Mouse (Mus musculus) liver, adult 2 months (tissue): Measurements from ENCODE around the gene Klhl29. TPM values are rescaled to one million over a fixed set of nuclear protein-coding genes. Genes with fewer than 3 reads are reported as not detected.
A peak's percentile ranks its signal among the peaks of the same experiment; 100 is the strongest.

Source experiments
- DNase-seq: peaks from one replicate; pipeline ENCODE4 v3.0.0-alpha.2; 2011; ENCODE audit warnings: low read depth, low spot score; ENCODE audit errors: extremely low read depth
- H3K27ac ChIP-seq: fragments of 200-500 bp; replicated peaks from 2 replicates; pipeline ENCODE4 v1.5.1; 2012; ENCODE audit warnings: low read depth, mild to moderate bottlenecking, control low read depth, inconsistent platforms, low read length; ENCODE audit not compliant: insufficient read depth
- H3K27me3 ChIP-seq: fragments of 200-500 bp; 2 replicates; pipeline ENCODE4 v1.6.1; 2012; ENCODE audit warnings: mild to moderate bottlenecking, moderate library complexity, low read length, inconsistent platforms; ENCODE audit not compliant: control insufficient read depth, insufficient read depth
- H3K36me3 ChIP-seq: fragments of 200-500 bp; 2 replicates; pipeline ENCODE4 v1.6.1; 2012; ENCODE audit warnings: low read length, inconsistent platforms; ENCODE audit not compliant: control insufficient read depth, insufficient read depth
- H3K4me1 ChIP-seq: fragments of 200-500 bp; 2 replicates; pipeline ENCODE4 v1.6.1; 2011; ENCODE audit warnings: low read length; ENCODE audit not compliant: control insufficient read depth, insufficient read depth
- H3K4me3 ChIP-seq: fragments of 200-500 bp; 2 replicates; pipeline ENCODE4 v1.5.1; 2011; ENCODE audit warnings: low read depth, mild to moderate bottlenecking, control low read depth, low read length, moderate library complexity; ENCODE audit not compliant: insufficient read depth
- H3K79me2 ChIP-seq: fragments of 200-500 bp; 2 replicates; pipeline ENCODE4 v1.6.1; 2012; ENCODE audit warnings: inconsistent platforms, mild to moderate bottlenecking, low read length, moderate library complexity; ENCODE audit not compliant: control insufficient read depth, insufficient read depth
- H3K9ac ChIP-seq: fragments of 200-500 bp; 2 replicates; pipeline ENCODE4 v1.6.1; 2012; ENCODE audit warnings: low read depth, mild to moderate bottlenecking, control low read depth, inconsistent platforms, low read length
- CTCF ChIP-seq: fragments of 200-500 bp; IDR thresholded peaks from 2 replicates; pipeline ENCODE4 v1.5.1; 2011; ENCODE audit warnings: low read depth, low read length, control low read depth
- POLR2A ChIP-seq: fragments of 200-500 bp; IDR thresholded peaks from 2 replicates; pipeline ENCODE4 v1.6.1; 2011; ENCODE audit warnings: low read length, control low read depth; ENCODE audit not compliant: insufficient read depth; ENCODE audit errors: extremely low read depth
- WGBS: fragments of 180-500 bp; shearing (Covaris S2); methylation state at CpG from one replicate; pipeline ENCODE4 v1.1.7; 2018; 5-methylcytosine and 5-hydroxymethylcytosine counted together
- polyA plus RNA-seq: library from polyadenylated mRNA; depleted of rRNA; stranded (reverse); fragments of >200 nt; gene quantifications from 2 replicates; pipeline ENCODE4 v1.2.3, GENCODE M21; 2012
- total RNA-seq: library from RNA; depleted of rRNA; stranded (reverse); fragments of >200 nt; gene quantifications from 2 replicates; pipeline ENCODE4 v1.2.3, GENCODE M21; 2014

Gene Klhl29
- total and polyA plus RNA-seq, 2 experiments: under 0.01 to 0.10 TPM

DNA sequence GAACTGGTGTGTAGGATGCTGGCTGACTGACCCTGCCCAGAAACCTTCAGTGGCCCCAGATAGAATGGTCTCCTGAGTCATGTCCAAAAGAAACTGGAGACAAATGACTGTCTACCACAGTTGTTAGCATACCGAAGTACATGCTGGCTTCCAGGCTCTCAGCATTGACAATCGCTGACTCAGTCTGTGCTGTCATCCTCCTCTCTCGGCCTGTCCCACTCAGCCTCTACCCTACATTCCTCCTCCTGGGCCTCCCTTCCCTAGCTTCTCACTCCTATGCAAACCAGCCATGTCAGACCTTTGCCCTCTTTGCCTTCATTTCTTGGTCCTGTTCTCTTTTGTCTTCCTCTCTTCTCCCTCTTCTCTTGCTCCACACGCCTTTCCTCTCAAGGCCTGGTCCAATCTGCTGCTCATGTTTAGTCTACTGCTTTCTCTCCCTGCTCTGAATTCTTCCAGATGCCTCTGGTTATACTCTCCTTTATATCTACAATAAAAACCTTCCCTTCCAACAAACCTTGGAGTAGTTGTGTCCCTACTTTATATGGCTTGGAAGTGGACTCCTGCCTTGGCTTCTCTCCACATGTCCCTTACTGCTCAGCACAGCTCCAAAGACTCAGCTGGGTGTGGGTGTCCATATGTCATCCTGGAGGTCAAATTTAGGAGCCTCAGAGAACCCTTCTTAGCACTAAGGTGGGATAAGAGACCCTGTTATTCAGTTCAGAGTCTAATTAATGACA, 121.1 kb downstream of the Klhl29 start:
- H3K4me3 ChIP-seq: no peak overlapping the region
- no peak overlapping the region for H3K27ac ChIP-seq
- 84% methylated on average over 4 of the region's 4 CpGs for WGBS
- no peaks in the 10 kb centered on the region for H3K36me3 ChIP-seq
- no peaks in the 10 kb centered on the region for H3K27me3 ChIP-seq
- DNase-seq: no peak
- H3K4me1 ChIP-seq: no peaks in the 10 kb centered on the region
- no peak overlapping the region for H3K9ac ChIP-seq
- TF ChIP-seq POLR2A: no peak
- no peak for TF ChIP-seq CTCF
- H3K79me2 ChIP-seq: no peaks in the 10 kb centered on the region

DNA sequence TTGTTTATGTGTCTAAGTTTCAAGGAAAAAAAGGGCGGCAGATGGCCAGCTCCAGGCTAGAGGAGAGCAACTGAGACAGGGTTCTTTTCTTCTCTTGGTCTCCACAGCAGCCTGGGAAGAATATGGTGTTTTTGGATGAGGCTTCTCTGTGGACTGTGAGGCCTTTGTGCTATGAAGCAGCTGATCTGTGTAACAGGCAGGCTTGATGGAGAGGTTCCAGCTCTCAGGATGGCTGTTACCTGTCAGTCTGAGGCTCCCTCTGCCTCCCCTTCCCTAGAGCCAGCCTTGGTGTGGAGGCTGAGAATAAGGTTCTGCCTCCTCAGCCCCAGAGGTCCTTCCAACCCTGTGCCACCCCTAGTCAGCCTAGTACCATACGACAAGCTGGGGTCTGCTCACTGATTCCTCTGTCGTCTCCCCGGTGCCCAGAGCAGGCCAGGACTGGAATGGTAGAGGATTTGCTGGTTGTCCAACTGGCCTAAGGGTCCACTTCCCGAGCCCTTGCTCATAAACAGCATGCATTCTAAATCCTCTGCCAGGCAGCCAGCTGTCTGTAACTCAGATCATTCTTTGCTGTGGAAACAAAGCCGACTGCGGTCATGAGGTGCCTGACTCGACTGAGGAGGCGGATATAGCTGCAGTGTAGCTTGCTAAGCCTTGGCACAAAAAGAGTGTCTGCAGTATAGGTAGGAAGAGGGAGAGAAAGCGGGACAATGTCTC, 122.0 kb downstream of the Klhl29 start:
- WGBS: 82% methylated on average over 10 of the region's 10 CpGs
- no peaks in the 10 kb centered on the region for H3K36me3 ChIP-seq
- no peak for DNase-seq
- no peaks in the 10 kb centered on the region for H3K27me3 ChIP-seq
- no peak for TF ChIP-seq POLR2A
- TF ChIP-seq CTCF: no peak
- no peak overlapping the region for H3K4me3 ChIP-seq
- H3K27ac ChIP-seq: no peak overlapping the region
- no peaks in the 10 kb centered on the region for H3K4me1 ChIP-seq
- no peak overlapping the region for H3K9ac ChIP-seq
- no peaks in the 10 kb centered on the region for H3K79me2 ChIP-seq

DNA sequence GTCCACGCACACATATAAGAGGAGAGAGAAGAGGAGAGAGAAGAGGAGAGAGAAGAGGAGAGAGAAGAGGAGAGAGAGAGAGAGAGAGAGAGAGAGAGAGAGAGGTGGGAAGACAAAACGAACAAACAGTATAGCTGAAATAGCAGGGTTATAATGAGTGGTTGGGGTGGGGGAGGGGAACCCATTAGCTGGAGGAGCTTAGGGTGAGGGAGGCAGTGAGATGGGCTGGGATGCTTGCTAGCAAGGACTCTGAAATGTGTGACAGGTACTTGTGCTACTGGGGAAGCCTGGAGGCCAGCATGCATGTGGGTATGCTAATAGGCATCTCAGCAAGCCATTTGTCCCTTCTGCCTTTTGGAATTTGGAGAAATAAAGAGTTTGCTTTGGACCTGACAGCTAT, 122.9 kb downstream of the Klhl29 start:
- Histone ChIP-seq H3K27me3 (no peaks in the 10 kb centered on the region), H3K4me3 (no peak overlapping the region), H3K36me3 (no peaks in the 10 kb centered on the region), H3K27ac (no peak overlapping the region), H3K4me1 (no peaks in the 10 kb centered on the region), H3K9ac (no peak overlapping the region), H3K79me2 (no peaks in the 10 kb centered on the region)
- TF ChIP-seq CTCF: no peak
- no peak for TF ChIP-seq POLR2A
- no peak for DNase-seq
- WGBS: 88% methylated on average over 2 of the region's 2 CpGs

DNA sequence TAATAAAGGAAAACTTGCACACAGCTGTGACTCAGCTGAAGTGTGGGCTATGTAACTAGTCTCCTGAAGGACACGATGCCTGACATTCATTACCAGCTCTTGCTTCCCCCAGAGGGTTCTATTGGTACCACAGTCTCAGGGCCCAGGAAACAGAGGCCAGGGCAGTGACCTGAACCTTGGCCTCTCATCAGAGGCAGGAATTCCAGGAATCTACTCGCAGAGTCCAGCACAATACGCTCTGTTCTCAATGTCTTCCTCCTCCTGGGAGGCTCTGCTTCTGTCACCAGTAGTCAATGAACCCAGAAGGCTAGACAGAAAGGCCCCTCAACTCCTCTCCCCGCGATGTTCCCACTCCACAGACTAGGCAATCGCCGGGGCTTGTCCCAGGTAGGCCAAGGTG, 125.4 kb downstream of the Klhl29 start:
- Histone ChIP-seq H3K27me3 (no peaks in the 10 kb centered on the region), H3K4me1 (no peaks in the 10 kb centered on the region), H3K4me3 (no peak overlapping the region), H3K79me2 (no peaks in the 10 kb centered on the region), H3K27ac (no peak overlapping the region), H3K36me3 (no peaks in the 10 kb centered on the region), H3K9ac (no peak overlapping the region)
- no peak for TF ChIP-seq CTCF
- no peak for TF ChIP-seq POLR2A
- peak; percentile 24 for DNase-seq
- 48% methylated on average over 7 of the region's 7 CpGs for WGBS

DNA sequence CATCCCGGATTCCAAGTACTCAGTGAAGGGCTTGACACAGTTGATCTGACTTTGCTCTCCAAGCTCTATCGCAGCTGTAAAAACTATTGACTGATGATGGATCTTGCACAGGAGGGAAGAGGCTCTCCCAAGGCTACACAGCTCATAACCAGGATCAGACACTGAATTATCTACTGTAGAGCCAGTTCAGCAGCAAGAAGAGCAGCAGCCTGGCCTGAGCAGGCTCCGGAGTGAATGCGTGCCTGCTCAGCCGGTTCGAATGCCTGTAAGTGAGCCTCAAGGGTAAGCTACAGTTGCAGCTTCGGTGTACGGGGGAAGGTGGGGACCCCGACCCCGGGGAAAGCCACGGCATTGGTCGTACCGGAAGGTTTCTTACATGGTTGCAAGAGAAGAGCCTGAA, 126.4 kb downstream of the Klhl29 start:
- H3K27ac ChIP-seq: no peak overlapping the region
- no peak for DNase-seq
- WGBS: 94% methylated on average over 13 of the region's 13 CpGs

DNA sequence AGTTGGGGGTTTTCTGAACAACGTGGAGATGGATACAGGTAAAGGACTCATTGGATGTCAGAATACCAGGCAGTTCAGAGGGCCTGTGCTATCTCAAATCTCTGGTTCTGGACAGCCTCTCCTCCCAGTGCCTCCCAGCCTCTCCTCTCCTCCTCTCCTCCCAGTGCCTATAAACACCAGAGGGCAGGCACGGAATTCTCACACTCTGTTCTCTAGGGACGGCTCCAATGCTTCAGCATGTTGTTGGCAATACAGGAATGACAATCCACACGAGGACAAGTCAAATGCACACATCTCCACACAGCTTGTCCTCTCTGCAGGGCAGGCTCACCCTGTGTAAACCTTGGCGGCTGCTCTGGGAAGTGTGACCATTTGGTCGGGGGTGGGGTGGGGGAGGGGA, 128.0 kb downstream of the Klhl29 start:
- H3K79me2 ChIP-seq: no peaks in the 10 kb centered on the region
- DNase-seq: no peak
- H3K4me1 ChIP-seq: no peaks in the 10 kb centered on the region
- WGBS: 18% methylated on average over 6 of the region's 6 CpGs
- no peak overlapping the region for H3K27ac ChIP-seq
- H3K9ac ChIP-seq: no peak overlapping the region
- TF ChIP-seq POLR2A (no peak), CTCF (no peak)
- H3K27me3 ChIP-seq: no peaks in the 10 kb centered on the region
- H3K4me3 ChIP-seq: no peak overlapping the region
- H3K36me3 ChIP-seq: no peaks in the 10 kb centered on the region

More for the DNA sequence above, 126.4 kb downstream of the Klhl29 start:
- Histone ChIP-seq H3K79me2 (no peaks in the 10 kb centered on the region), H3K4me1 (no peaks in the 10 kb centered on the region), H3K4me3 (no peak overlapping the region), H3K36me3 (no peaks in the 10 kb centered on the region), H3K27me3 (no peaks in the 10 kb centered on the region), H3K9ac (no peak overlapping the region)
- TF ChIP-seq POLR2A: no peak
- no peak for TF ChIP-seq CTCF
